Mouse (Mus musculus) thymus, adult 2 months (tissue): Measurements from ENCODE around the gene Slc45a3.

ENCODE experiments used
- CTCF ChIP-seq: fragments of 200-500 bp; IDR thresholded peaks from 2 replicates; pipeline ENCODE4 v1.5.1; 2012; ENCODE audit warnings: mild to moderate bottlenecking, control low read depth, low read length, moderate library complexity, borderline replicate concordance; ENCODE audit not compliant: control insufficient read depth, poor library complexity, insufficient read depth; ENCODE audit errors: extremely low read depth
- POLR2A ChIP-seq: fragments of 200-500 bp; IDR thresholded peaks from 2 replicates; pipeline ENCODE4 v1.6.1; 2012; ENCODE audit warnings: mild to moderate bottlenecking, low read length, control low read depth, moderate library complexity; ENCODE audit not compliant: control insufficient read depth, poor library complexity, insufficient read depth; ENCODE audit errors: extremely low read depth

- TF ChIP-seq CTCF, result 0 out of 2 replicates have a peak, but pooled peaks have one; percentile 14
- no peak for TF ChIP-seq POLR2A
Observed at GRCm38 (mm10) chr1:131962606-131963084, at the start of gene Slc45a3.
